Mouse (Mus musculus) limb, embryonic 12.5 days (tissue): ENCODE measurements around the gene Laptm5. TPM values are rescaled to one million over a fixed set of nuclear protein-coding genes. Genes with fewer than 3 reads are reported as not detected.

Experiments used
- ATAC-seq: fragments of 200-750 bp; cut with Nextera tagmentation; 2 replicates; pipeline ENCODE4 v1.8.0; 2017; ENCODE audit warnings: low read depth, moderate TSS enrichment; ENCODE audit not compliant: insufficient number of reproducible peaks, insufficient read depth, low FRiP score, low TSS enrichment
- H3K27ac ChIP-seq: fragments of 300-500 bp; sonication (generic); 2 replicates; pipeline ENCODE4 v1.5.1; 2016; ENCODE audit warnings: mild to moderate bottlenecking, moderate library complexity
- H3K27me3 ChIP-seq: fragments of 300-500 bp; sonication (generic); 2 replicates; pipeline ENCODE4 v1.6.1; 2016; ENCODE audit warnings: mild to moderate bottlenecking, moderate library complexity
- H3K36me3 ChIP-seq: fragments of 300-500 bp; sonication (generic); 2 replicates; pipeline ENCODE4 v1.6.1; 2016; ENCODE audit warnings: mild to moderate bottlenecking, moderate library complexity
- H3K4me1 ChIP-seq: fragments of 300-500 bp; sonication (generic); replicated peaks from 2 replicates; pipeline ENCODE4 v1.6.1; 2016
- H3K4me2 ChIP-seq: fragments of 300-500 bp; sonication (generic); 2 replicates; pipeline ENCODE4 v1.6.1; 2016; ENCODE audit warnings: mild to moderate bottlenecking, moderate library complexity
- H3K4me3 ChIP-seq: fragments of 300-500 bp; sonication (generic); replicated peaks from 2 replicates; pipeline ENCODE4 v1.5.1; 2016; ENCODE audit warnings: mild to moderate bottlenecking
- H3K9ac ChIP-seq: fragments of 300-500 bp; sonication (generic); replicated peaks from 2 replicates; pipeline ENCODE4 v1.6.1; 2016; ENCODE audit warnings: mild to moderate bottlenecking, moderate library complexity
- H3K9me3 ChIP-seq: fragments of 300-500 bp; sonication (generic); 2 replicates; pipeline ENCODE4 v1.6.1; 2016; ENCODE audit warnings: mild to moderate bottlenecking, moderate library complexity
- WGBS: fragments of 180-500 bp; shearing (Covaris S2); methylation state at CpG from one replicate; pipeline ENCODE4 v1.1.7; 2016; 5-methylcytosine and 5-hydroxymethylcytosine counted together
- polyA plus RNA-seq: library from polyadenylated mRNA; unstranded; fragments of >200 nt; fragmentation: Nextera tagmentation; extraction: Ambion mirVana; gene quantifications from 2 replicates; pipeline ENCODE4 v1.2.1, GENCODE M21; 2016

Laptm5 gene
- polyA plus RNA-seq, result 16.2 and 18.6 TPM in 2 replicates

DNA sequence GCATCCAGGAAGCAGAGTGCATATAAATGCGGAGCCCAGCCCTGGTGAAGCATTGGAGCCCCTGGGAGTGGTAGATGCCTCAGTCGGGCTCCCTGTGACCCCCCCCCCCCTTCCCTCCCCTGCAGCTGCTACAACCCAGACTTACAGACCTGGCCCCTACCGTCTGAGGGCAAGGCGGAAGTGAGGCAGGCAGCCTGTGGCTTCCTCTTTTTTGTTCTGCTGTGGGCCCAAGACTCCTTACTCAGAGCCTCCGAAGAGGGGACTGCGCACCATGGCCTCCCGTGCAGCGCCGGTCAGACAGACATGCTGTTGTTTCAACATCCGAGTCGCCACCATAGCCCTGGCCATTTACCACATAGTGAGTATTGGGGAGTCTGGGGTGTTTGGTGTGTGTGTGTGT, at the start of gene Laptm5:
Gene Laptm5, plus strand, starts transcription at position 49 of the 400 bp plus-strand sequence.
- H3K9me3 ChIP-seq, result no peaks in the 10 kb centered on the region
- WGBS, result 61% methylated on average over 11 of the region's 11 CpGs
- 0 out of 2 replicates have a peak within 1 kb of the TSS, but pooled peaks have one; percentile 6 for H3K4me2 ChIP-seq
- no peak within 1 kb of the TSS for H3K4me3 ChIP-seq
- ATAC-seq, result no peak
- H3K36me3 ChIP-seq, result no peaks in the 10 kb centered on the region
- H3K27ac ChIP-seq, result no peak within 1 kb of the TSS
- H3K4me1 ChIP-seq, result peaks cover 28% of the 10 kb centered on the region
- no peaks in the 10 kb centered on the region for H3K27me3 ChIP-seq
- H3K9ac ChIP-seq, result no peak within 1 kb of the TSS

DNA sequence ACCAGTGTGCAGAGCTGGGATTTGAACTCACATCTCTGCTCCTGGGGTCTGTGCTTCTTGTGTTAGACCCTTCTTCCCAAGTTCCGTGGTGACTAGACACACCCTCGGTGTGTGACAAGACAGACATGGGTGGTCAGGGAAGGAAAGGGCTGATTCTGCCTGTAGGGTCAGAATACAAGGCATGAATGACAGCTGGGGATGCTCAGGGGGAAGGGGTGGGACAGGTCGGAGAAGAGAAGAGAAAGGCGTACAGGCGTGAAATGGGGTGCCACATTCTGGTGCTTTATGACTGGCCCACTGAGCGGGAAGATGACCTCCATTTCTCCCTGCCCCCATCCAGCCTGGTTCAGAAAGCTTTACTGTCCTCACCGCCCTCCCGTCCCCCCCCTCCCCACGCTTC, 47.5 kb upstream of the Laptm5 start:
- no peak overlapping the region for H3K27ac ChIP-seq
- H3K4me1 ChIP-seq, result peaks cover 26% of the 10 kb centered on the region
- WGBS, result 45% methylated on average over 6 of the region's 9 CpGs
- H3K4me3 ChIP-seq, result no peak overlapping the region
- no peaks in the 10 kb centered on the region for H3K36me3 ChIP-seq
- peaks cover 60% of the 10 kb centered on the region for H3K27me3 ChIP-seq
- ATAC-seq, result no peak
- no peak overlapping the region for H3K4me2 ChIP-seq
- no peaks in the 10 kb centered on the region for H3K9me3 ChIP-seq
- no peak overlapping the region for H3K9ac ChIP-seq

DNA sequence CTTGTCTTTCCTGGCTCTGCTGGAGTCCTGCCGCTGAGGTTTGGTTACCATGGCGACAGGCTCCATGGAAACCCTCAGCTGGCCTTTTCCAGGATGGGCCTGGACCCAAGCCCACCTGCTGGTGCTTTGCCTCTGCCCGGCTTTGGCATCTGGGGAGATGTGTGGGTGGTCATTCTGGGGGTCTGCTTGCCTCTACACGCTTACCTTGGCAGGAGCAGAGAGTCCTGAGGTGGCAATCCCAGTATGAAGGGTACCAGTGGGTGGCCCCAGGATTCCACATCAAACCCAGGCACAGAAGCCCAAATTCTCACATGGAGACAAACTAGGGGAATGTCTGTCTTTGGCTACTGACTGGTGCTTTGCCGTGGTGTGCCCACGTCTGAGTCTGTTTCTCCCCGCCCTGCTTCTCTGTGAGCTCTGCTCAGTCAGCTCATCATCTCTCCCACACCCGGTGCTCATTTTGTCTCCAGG, 47.0 kb upstream of the Laptm5 start:
- Histone ChIP-seq H3K9me3 (no peaks in the 10 kb centered on the region), H3K27ac (no peak overlapping the region), H3K36me3 (no peaks in the 10 kb centered on the region), H3K4me2 (no peak overlapping the region), H3K4me3 (no peak overlapping the region), H3K9ac (no peak overlapping the region), H3K4me1 (peaks cover 26% of the 10 kb centered on the region), H3K27me3 (peaks cover 55% of the 10 kb centered on the region)
- 24% methylated on average over 8 of the region's 8 CpGs for WGBS
- ATAC-seq, result no peak

DNA sequence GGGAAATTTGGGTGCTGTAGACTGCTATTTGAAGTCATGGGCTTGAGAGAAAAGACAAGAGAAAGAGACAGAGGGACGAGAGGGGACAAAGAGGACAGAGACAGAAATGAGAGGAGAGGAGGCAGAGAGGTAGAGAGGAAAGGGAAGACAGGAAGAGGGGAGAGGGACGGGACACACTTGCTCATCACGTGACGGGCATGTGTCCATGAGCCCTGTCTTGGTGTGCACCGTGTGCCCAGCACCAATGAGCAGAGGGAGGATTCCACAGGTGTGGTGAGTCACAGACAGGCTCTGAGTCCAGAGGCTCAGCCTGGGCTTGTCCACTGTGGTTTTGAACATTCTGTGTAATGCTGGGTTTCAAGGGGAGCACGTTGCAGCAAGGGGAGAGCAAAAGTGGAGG, 45.0 kb upstream of the Laptm5 start:
- ATAC-seq, result no peak
- WGBS, result 67% methylated on average over 6 of the region's 6 CpGs
- Histone ChIP-seq H3K36me3 (no peaks in the 10 kb centered on the region), H3K4me1 (peaks cover 15% of the 10 kb centered on the region), H3K4me2 (no peak overlapping the region), H3K9ac (no peak overlapping the region), H3K4me3 (no peak overlapping the region), H3K9me3 (no peaks in the 10 kb centered on the region), H3K27me3 (peaks cover 35% of the 10 kb centered on the region), H3K27ac (no peak overlapping the region)

DNA sequence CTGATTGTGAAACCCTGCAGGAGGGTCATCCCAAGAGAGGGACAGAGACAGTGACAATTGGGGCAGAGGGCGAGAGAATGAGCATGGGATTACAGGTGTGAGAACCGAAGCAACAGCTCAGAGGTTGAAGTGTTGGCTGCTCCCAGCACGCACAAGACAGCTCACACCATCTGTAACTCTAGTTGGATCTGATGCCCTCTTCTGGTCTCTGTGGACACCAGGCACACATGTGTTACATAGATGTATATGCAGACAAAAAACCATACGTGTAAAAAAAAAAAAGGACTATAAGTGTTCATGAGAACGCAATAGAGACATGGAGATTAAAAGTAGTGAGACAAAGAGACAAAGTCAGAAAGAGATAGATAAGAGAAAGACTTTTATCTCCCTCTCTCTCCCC, 44.1 kb upstream of the Laptm5 start:
- no peak overlapping the region for H3K9ac ChIP-seq
- no peak overlapping the region for H3K4me3 ChIP-seq
- H3K27me3 ChIP-seq, result peaks cover 30% of the 10 kb centered on the region

DNA sequence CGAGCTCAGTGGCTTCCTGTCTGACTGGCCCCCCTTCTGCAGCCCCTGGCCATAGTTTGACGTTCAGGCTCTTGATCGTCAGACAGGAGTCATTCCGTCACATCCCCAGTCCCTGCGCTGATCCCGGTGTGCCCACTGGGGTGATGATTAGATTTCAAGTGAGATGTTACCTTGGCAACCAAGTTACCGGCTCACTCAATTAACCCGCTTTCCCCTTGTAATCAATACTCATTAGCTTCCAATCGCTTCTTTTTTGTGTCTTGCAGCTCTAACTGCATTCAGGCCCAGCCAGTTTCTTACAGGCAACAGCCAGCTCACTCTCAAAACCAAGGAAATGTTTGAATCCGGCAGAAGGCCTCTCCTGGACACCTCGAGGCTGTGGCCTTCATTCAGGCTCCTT, 40.5 kb upstream of the Laptm5 start:
- H3K27me3 ChIP-seq, result peaks cover 17% of the 10 kb centered on the region
- no peaks in the 10 kb centered on the region for H3K36me3 ChIP-seq
- no peak overlapping the region for H3K27ac ChIP-seq
- peaks cover 26% of the 10 kb centered on the region for H3K4me1 ChIP-seq
- H3K4me2 ChIP-seq, result no peak overlapping the region
- no peak overlapping the region for H3K9ac ChIP-seq
- H3K4me3 ChIP-seq, result no peak overlapping the region
- 42% methylated on average over 11 of the region's 11 CpGs for WGBS
- ATAC-seq, result no peak
- no peaks in the 10 kb centered on the region for H3K9me3 ChIP-seq

More for the DNA sequence above, 44.1 kb upstream of the Laptm5 start:
- no peak overlapping the region for H3K27ac ChIP-seq
- H3K4me1 ChIP-seq, result peaks cover 15% of the 10 kb centered on the region
- no peaks in the 10 kb centered on the region for H3K9me3 ChIP-seq
- WGBS, result 49% methylated on average over 5 of the region's 5 CpGs
- H3K36me3 ChIP-seq, result no peaks in the 10 kb centered on the region
- no peak for ATAC-seq
- H3K4me2 ChIP-seq, result no peak overlapping the region

DNA sequence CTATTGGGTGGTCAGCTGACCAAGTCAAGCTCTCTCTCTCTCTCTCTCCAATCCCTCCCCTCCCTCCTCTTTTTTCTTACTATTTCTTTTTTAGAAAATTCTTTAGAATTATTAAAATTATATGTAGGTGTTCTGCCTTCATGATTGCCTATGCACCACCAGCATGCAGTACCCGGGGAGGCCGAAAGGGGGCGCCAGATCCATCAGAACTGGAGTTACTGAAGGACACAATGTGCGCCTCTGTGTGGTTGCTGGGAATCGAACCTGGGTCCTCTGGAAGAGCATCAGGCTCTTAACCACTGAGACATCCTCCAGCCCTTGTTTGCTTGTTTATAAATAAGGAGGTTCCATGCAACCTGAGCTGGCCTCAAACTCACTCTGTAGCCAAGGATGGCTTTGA, 39.5 kb upstream of the Laptm5 start:
- no peaks in the 10 kb centered on the region for H3K36me3 ChIP-seq
- H3K9ac ChIP-seq, result no peak overlapping the region
- H3K9me3 ChIP-seq, result no peaks in the 10 kb centered on the region
- 79% methylated on average over 5 of the region's 5 CpGs for WGBS
- no peak overlapping the region for H3K27ac ChIP-seq
- H3K4me1 ChIP-seq, result peaks cover 37% of the 10 kb centered on the region
- peaks cover 11% of the 10 kb centered on the region for H3K27me3 ChIP-seq
- ATAC-seq, result no peak
- H3K4me2 ChIP-seq, result no peak overlapping the region
- H3K4me3 ChIP-seq, result no peak overlapping the region

DNA sequence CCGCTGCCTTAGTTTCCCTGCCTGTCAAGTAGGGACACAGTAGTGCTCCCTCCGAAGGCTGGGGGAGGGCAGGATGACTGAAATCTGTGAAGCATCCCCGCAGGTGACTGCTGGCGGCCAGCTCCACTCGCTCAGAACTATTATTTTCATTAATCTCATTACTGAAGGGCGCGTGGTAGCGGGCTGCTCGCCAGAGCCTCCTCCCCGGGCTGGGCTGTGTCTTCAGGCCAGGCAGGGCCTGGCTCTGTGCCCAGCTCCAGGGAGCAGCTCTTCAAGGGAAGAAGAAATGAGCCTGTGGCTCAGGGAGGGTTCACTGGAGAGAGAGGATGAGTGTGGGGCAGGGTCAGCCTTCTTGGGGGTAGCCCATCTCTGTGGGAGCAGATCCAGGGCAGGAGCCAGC, 38.3 kb upstream of the Laptm5 start:
- no peak for ATAC-seq
- Histone ChIP-seq H3K4me3 (no peak overlapping the region), H3K27ac (no peak overlapping the region), H3K9me3 (no peaks in the 10 kb centered on the region), H3K4me2 (no peak overlapping the region), H3K36me3 (no peaks in the 10 kb centered on the region), H3K4me1 (peaks cover 48% of the 10 kb centered on the region), H3K27me3 (peaks cover 9% of the 10 kb centered on the region), H3K9ac (no peak overlapping the region)
- WGBS, result 24% methylated on average over 10 of the region's 10 CpGs

DNA sequence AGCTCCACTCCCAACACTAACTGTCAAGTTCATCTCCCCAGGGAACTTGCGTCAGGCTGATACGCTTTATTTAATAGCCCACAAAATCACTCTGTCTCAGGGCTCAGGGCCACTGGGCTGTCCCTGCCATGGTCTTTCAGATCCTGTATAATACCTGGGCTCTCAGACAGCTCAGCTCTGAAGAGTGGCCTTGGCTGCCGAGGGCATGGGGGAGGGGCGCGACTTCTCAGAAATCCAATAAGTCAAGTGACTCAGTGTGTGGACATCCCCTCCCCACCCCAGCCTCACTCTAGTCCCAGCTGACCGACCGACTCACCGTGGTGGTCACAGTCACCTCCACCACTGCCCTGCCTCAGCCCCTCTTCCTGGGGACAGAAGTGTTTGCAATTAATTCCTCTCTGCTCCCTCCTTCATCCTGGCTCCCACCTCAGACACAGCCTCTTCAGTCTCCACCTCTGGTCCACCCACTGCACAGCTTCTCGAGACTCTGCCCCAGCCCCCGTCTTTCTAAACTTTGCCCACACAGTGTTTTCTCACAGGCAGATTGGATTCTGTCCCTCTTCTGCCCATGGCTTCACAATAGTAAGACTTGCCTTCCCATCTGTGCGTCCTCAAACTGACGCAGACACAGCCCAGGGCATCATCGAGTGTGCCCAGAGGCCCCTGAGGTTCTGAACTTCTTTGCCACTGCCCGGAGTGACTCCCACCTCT, 36.8 kb upstream of the Laptm5 start:
- Histone ChIP-seq H3K27me3 (peaks cover 9% of the 10 kb centered on the region), H3K4me1 (peaks cover 56% of the 10 kb centered on the region), H3K9ac (no peak overlapping the region), H3K9me3 (no peaks in the 10 kb centered on the region), H3K27ac (no peak overlapping the region), H3K4me2 (no peak overlapping the region), H3K36me3 (no peaks in the 10 kb centered on the region), H3K4me3 (no peak overlapping the region)
- ATAC-seq, result no peak
- WGBS, result 47% methylated on average over 14 of the region's 14 CpGs

DNA sequence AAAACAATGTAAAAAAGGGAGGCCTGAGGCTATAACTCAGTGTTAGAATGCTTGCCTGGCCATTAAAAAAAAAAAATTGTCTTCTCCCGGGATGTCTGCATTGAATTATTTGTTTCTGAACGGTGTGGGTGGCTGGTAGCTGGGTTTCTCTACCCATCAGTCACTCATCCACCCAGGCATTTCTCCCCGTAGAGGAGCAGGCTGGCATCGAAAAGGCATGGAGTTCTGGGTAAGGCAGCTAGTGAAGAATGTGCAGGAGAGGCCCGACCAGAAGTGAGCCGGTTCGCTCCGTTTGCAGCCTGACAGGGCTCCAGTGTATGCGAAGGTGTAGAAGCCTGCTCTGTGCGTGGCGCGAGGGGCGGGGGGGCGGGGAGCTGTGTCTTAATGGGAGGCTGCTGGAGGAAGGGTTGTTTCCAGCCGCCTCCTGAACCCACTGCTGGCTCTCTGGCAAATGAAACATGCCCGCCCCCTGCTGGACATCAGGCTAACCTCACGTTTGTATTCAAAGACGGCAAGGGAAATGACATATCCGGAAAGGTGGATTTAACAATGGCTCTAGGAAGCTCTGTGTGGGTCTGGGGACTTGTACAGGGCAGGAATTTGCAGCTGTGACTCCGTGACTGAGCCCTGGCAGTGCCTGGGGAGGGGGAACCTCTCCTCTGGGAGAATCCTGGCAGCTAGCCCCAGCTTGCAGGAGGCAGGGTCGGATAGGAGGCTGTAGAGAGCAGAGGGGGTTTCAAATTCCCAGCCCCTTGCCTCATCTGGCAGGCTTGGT, 34.5 kb upstream of the Laptm5 start:
- H3K27me3 ChIP-seq, result peaks cover 9% of the 10 kb centered on the region
- no peaks in the 10 kb centered on the region for H3K36me3 ChIP-seq
- H3K4me3 ChIP-seq, result peak overlapping the region; percentile 2; the same call in 1 of the 2 replicates
- H3K27ac ChIP-seq, result peak overlapping the region; percentile 85
- H3K9ac ChIP-seq, result 0 out of 2 replicates have a peak overlapping the region, but pooled peaks have one; percentile 9
- peak overlapping the region; percentile 46 for H3K4me2 ChIP-seq
- peaks cover 60% of the 10 kb centered on the region for H3K4me1 ChIP-seq
- H3K9me3 ChIP-seq, result no peaks in the 10 kb centered on the region
- peak; percentile 88 for ATAC-seq
- WGBS, result 3% methylated on average over 21 of the region's 21 CpGs

DNA sequence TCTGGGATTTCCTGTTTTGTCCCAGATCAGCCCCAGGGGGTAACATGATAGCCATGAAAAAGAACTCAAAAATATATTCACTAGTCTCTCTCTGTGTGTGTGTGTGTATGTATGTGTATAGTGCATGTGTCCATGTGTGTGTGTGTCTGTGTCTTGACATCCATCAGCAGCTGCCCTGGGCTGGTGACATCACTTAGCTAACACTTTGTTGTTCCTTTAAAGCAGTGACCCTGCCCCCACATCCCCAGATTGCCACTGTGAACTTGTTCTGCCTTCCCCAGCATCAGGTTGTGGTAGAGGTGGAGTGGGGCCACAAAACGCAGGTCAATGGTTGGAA, 33.9 kb upstream of the Laptm5 start:
- 28% methylated on average over 1 of the region's 1 CpGs for WGBS
- H3K9me3 ChIP-seq, result no peaks in the 10 kb centered on the region
- peak; percentile 79 for ATAC-seq
- H3K27ac ChIP-seq, result peak overlapping the region; percentile 85
- H3K27me3 ChIP-seq, result peaks cover 9% of the 10 kb centered on the region
- no peaks in the 10 kb centered on the region for H3K36me3 ChIP-seq
- H3K4me2 ChIP-seq, result peak overlapping the region; percentile 46; the same call in 1 of the 2 replicates
- peaks cover 64% of the 10 kb centered on the region for H3K4me1 ChIP-seq
- H3K9ac ChIP-seq, result 0 out of 2 replicates have a peak overlapping the region, but pooled peaks have one; percentile 9
- H3K4me3 ChIP-seq, result no peak overlapping the region
